Mouse (Mus musculus): Measurements from ENCODE around the gene Bcl9l. TPM values are rescaled to one million over a fixed set of nuclear protein-coding genes. Genes with fewer than 3 reads are reported as not detected.

The Bcl9l gene
- polyA plus RNA-seq (2012; rRNA removed), result 18.8 and 23.9 TPM in 2 replicates

DNA sequence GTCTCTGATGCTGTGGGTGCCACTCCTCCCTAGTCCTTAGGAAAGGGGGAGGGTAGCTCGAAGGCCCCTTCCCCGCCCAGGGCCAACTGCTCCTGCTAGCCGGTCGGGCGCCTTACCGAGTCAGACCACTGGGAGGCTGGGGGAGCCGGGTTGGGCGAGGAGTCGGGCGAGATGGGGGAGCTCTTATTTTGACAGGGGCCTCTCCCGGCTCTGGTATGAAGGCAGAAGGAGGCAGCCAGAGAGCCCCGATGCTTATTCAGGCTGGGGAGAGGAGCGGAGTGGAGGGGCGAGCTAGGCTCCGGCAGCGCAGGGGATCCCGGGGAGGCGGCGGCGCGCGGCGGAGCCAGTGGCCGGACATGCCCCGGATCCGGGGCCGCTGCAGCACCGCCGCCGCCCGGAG is at the start of gene Bcl9l:
Bcl9l (plus strand) TSS at position 274 of the 400 bp plus-strand sequence.

GRCm38 (mm10) chr9:44440961-44441360 is 41.7 kb upstream of the Bcl9l start, which contains the start of gene Foxr1:
TSS of gene Foxr1 (minus strand) at chr9:44441136.

GRCm38 (mm10) chr9:44454891-44455220 is 27.8 kb upstream of the Bcl9l start, which contains the start of gene Upk2:
TSS of gene Upk2 (minus strand) at chr9:44454976.

Other genes starting within 250 kb of the Bcl9l start
- gene Cbl, start 248.8 kb upstream of the Bcl9l start, polyA plus RNA-seq (2012; rRNA removed), result 22.4 and 23.4 TPM in 2 replicates
- gene Ccdc153, start 242.1 kb upstream of the Bcl9l start, polyA plus RNA-seq (2012; rRNA removed), result 0.07 and 0.13 TPM in 2 replicates
- gene Pdzd3, start 231.4 kb upstream of the Bcl9l start, polyA plus RNA-seq (2012; rRNA removed), result 0.74 and 0.75 TPM in 2 replicates
- gene Nlrx1, start 214.2 kb upstream of the Bcl9l start, polyA plus RNA-seq (2012; rRNA removed), result 4.3 and 4.6 TPM in 2 replicates
- gene Abcg4, start 194.2 kb upstream of the Bcl9l start, polyA plus RNA-seq (2012; rRNA removed), result 52.4 and 58.7 TPM in 2 replicates
- gene Hinfp, start 177.2 kb upstream of the Bcl9l start, polyA plus RNA-seq (2012; rRNA removed), result 43.3 and 49.9 TPM in 2 replicates
- 47.2 and 53.2 TPM in 2 replicates for gene C2cd2l, start 162.5 kb upstream of the Bcl9l start, polyA plus RNA-seq (2012; rRNA removed)
- 38.7 and 39.4 TPM in 2 replicates for gene Dpagt1, start 156.8 kb upstream of the Bcl9l start, polyA plus RNA-seq (2012; rRNA removed)
- gene H2afx, start 148.1 kb upstream of the Bcl9l start, polyA plus RNA-seq (2012; rRNA removed), result 197 and 236 TPM in 2 replicates
- 50.4 and 50.6 TPM in 2 replicates for gene Hmbs, start 138.6 kb upstream of the Bcl9l start, polyA plus RNA-seq (2012; rRNA removed)
- gene Vps11, start 121.2 kb upstream of the Bcl9l start, polyA plus RNA-seq (2012; rRNA removed), result 36.0 and 37.5 TPM in 2 replicates
- gene Hyou1, start 103.3 kb upstream of the Bcl9l start, polyA plus RNA-seq (2012; rRNA removed), result 47.0 and 53.6 TPM in 2 replicates
- 48.9 and 50.0 TPM in 2 replicates for gene Slc37a4, start 86.0 kb upstream of the Bcl9l start, polyA plus RNA-seq (2012; rRNA removed)
- gene Rps25, start 75.7 kb upstream of the Bcl9l start, polyA plus RNA-seq (2012; rRNA removed), result 705 and 780 TPM in 2 replicates
- 169 and 183 TPM in 2 replicates for gene Trappc4, start 75.2 kb upstream of the Bcl9l start, polyA plus RNA-seq (2012; rRNA removed)
- 57.4 and 62.5 TPM in 2 replicates for gene Ccdc84, start 64.3 kb upstream of the Bcl9l start, polyA plus RNA-seq (2012; rRNA removed)
- not detected in 2 replicates for gene Foxr1, start 41.7 kb upstream of the Bcl9l start, polyA plus RNA-seq (2012; rRNA removed)
- 0.43 TPM in 1 of 2 replicates, not detected in the other for gene Upk2, start 27.8 kb upstream of the Bcl9l start, polyA plus RNA-seq (2012; rRNA removed)
- gene Cxcr5, start 79.1 kb downstream of the Bcl9l start, polyA plus RNA-seq (2012; rRNA removed), result 0.04 TPM in 2 replicates
- gene Ddx6, start 122.1 kb downstream of the Bcl9l start, polyA plus RNA-seq (2012; rRNA removed), result 49.3 and 55.0 TPM in 2 replicates
- not detected in 2 replicates for gene Treh, start 190.4 kb downstream of the Bcl9l start, polyA plus RNA-seq (2012; rRNA removed)

All from central nervous system, embryonic 14 days (tissue).